Mouse (Mus musculus) brain, embryonic 14.5 days (tissue): ENCODE results near the gene 4933402E13Rik. TPM values are rescaled to one million over a fixed set of nuclear protein-coding genes. Genes with fewer than 3 reads are reported as not detected.

Source experiments
- DNase-seq: peaks from one replicate; pipeline ENCODE4 v3.0.0-alpha.2; 2011; ENCODE audit warnings: low read depth
- CTCF ChIP-seq: fragments of 200-500 bp; IDR thresholded peaks from 2 replicates; pipeline ENCODE4 v1.5.1; 2012; ENCODE audit warnings: inconsistent platforms, mild to moderate bottlenecking, moderate library complexity, borderline replicate concordance; ENCODE audit not compliant: insufficient read depth, insufficient read length; ENCODE audit errors: extremely low read depth
- POLR2A ChIP-seq: fragments of 200-500 bp; IDR thresholded peaks from 2 replicates; pipeline ENCODE4 v1.6.1; 2012; ENCODE audit warnings: mild to moderate bottlenecking, inconsistent platforms, borderline replicate concordance; ENCODE audit not compliant: poor library complexity, insufficient read depth, insufficient read length, severe bottlenecking; ENCODE audit errors: extremely low read depth
- polyA plus RNA-seq: library from polyadenylated mRNA; depleted of rRNA; stranded (reverse); fragments of >200 nt; gene quantifications from 2 replicates; pipeline ENCODE4 v1.2.3, GENCODE M21; 2012; rRNA removed

Gene 4933402E13Rik
- polyA plus RNA-seq = not detected in 2 replicates

- TF ChIP-seq CTCF = no peak
- TF ChIP-seq POLR2A = no peak
- DNase-seq = no peak
Measured at GRCm38 (mm10) chrX:62283199-62283598, at the start of gene 4933402E13Rik. 4933402E13Rik (plus strand) TSS chrX:62283499.

Other genes with a start within 250 kb of the 4933402E13Rik start
- not detected in 2 replicates for gene 4931400O07Rik, start 184.5 kb downstream of the 4933402E13Rik start, polyA plus RNA-seq